Mouse (Mus musculus): ENCODE measurements at regions not wholly inside any gene's neighbourhood (a gene's known extent, or its start where the extent isn't known, plus 50 kb on each side); places are given as distances from the start of the nearest gene placed in this dataset.

GRCm38 (mm10) chr6:36058206-36058605 is 329.7 kb upstream of the Chrm2 start:
- peak; percentile 33 to 53 for DNase-seq

DNA sequence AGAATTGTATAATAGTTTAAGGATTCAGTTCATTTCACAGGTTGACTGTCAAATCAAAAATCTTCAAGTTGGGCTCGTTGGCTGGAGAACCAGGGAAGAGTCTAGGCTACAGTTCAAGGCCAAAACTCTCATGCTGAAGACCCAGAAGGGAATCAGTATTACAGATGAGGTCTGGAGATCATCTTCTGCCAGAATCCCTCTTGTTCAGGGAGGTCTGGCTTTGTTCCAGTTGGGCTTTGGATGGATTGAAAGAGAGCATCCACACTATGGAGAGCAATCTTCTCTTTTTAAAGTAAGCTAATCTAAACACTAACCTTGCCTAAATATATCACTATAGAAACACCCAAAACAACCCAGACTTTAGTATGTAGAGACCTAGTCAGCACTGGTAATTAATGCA is 327.5 kb upstream of the Chrm2 start:
- peak; percentile 63 to 70 for DNase-seq

- DNase-seq, result no peak
These were observed 323.0 kb upstream of the Chrm2 start for GRCm38 (mm10) chr6:36064919-36065318.

DNA sequence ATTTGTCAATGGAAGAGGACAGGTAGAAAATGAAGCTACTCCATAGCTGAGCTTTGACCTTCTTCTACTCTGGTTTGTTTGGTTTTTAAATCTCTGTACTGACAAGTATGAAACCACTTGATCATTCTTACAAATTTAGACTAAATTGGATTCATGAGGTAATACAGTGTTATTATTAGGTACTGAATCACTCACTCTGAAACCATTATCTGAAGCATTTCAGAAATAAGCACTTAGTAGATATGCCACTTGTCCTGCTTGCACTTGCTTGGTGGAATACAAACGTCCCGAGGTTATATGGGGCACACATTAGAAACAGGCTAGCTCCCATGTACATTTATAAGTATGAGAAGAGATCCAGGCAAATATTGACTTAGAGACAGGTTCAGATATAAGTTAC is 319.2 kb upstream of the Chrm2 start:
- DNase-seq, result no peak

DNA sequence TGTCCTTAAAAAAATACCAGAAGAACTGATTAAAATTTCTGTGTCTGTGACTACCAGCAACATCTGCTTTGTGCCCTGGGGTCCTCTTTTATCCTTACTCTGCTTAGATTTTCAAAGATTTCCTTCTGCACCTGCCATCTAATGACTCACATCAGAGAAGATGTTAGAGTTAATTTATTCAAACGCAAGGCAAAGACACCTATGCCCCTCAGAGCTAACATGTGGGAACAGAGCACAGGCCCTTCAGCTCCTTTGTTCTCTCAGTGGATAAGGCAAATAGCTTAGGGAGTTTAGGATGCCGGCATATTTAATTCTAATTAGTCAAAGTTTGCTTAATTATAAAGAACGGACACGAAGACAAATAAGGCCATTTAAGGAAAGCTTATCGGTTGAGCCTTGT is 308.3 kb upstream of the Chrm2 start:
- no peak for DNase-seq

- no peak for DNase-seq
These were observed 294.3 kb upstream of the Chrm2 start for GRCm38 (mm10) chr6:36093584-36093983.

DNA sequence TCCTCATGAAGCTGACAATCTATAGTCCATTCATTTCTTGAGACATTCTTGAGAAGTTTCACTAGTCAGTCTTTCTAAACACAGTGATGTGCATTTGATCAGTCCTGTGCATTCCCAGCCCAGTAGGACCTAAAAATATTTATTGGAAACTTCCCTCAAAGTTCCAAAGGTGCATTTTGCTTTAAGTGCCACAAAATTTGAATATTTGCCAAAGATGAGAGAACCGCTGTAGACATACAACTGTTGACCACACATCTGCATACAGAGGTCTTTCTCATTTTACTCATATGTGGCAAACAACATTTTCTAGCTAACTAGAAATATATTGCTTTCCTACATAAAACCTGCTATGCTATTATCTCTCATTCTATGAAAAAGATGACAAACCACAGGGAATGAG is 293.8 kb upstream of the Chrm2 start:
- DNase-seq, result no peak

DNA sequence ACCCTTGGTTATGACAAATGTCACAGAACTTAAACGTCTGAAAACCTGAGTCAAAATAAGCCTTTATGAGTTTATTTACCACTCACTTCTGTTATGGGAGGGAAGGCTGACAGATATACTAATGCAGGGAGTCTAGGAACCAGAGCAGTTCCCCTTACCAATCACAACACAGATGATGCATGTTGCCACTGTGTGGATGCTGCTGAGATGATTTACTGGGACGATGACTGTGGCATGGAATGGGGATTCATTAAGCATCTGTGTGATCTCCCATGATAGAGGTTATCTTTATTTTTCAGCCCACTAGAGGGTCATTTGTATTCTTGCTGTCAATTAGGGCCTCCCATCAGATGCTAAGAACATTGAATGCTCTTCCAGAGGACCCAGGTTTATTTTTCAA is 290.5 kb upstream of the Chrm2 start:
- DNase-seq, result no peak

- DNase-seq, result no peak
These were observed 289.7 kb upstream of the Chrm2 start for GRCm38 (mm10) chr6:36098179-36098578.

- no peak for DNase-seq
These were observed 279.1 kb upstream of the Chrm2 start for GRCm38 (mm10) chr6:36108830-36109229.

GRCm38 (mm10) chr6:36137223-36137622 is 250.7 kb upstream of the Chrm2 start:
- no peak for DNase-seq

GRCm38 (mm10) chr6:36147267-36147666 is 240.6 kb upstream of the Chrm2 start:
- peak; percentile 1 to 9 for DNase-seq

- no peak for DNase-seq
These were observed 213.4 kb upstream of the Chrm2 start for GRCm38 (mm10) chr6:36174514-36174913.

DNA sequence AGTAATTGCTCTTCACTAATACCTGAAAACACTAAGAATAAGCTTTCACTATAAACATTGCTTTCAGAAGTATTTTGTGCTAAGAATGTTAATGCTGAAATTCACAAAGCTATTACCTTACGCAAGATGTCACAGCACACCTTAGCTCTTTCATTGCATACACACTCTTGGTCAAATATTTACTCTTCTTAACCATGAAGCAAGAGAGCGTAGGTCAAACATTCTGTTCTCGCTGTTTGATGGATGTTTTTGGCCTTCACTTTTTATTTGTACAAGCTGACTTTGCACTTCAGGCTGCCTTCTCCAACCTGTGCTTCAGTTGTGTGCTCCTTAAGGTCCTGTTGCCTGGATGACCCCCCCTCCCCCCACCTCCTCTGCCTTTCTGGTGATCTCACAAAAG is 212.8 kb upstream of the Chrm2 start:
- no peak for DNase-seq

- no peak for DNase-seq
These were observed 208.0 kb upstream of the Chrm2 start for GRCm38 (mm10) chr6:36179895-36180294.

- DNase-seq, result no peak
These were observed 205.2 kb upstream of the Chrm2 start for GRCm38 (mm10) chr6:36182698-36183097.

DNA sequence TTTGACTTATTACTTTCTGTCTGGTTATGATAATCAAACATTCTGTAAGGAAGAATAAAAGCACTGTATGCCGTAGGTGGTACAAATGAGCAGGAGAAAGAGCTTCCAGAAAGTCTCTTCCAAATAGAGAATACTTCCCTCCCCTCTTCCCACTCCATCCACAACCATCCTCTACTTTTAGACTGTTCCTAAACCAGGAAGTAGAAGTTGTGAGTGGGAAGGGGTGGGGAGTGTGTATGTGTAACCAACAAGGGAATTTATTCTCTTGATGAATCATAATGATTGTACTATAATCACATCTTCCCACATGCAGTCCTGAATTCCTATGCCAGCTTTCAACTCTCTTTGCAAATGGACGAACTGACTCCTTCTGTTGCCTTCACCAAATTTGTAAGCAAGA is 181.2 kb upstream of the Chrm2 start:
- no peak for DNase-seq

DNA sequence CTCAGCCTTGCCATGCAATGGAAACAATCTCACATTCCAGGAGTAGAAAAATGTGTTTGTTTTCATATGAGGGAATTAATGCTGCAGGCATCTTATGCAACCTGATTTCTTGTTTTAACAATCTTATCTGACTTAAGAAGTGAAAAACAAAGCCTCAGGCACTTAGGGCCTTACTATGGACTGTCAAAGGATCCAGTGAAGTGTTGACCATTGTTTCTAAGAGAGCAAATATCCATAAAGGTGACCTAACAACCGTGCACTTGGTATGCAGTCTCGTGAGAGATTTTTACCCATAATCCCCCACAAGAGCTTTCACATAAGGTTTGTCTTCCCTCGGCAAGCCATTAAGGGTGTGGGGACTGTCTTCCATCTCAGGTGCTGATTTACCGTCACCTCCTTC is 166.6 kb upstream of the Chrm2 start:
- no peak for DNase-seq

DNA sequence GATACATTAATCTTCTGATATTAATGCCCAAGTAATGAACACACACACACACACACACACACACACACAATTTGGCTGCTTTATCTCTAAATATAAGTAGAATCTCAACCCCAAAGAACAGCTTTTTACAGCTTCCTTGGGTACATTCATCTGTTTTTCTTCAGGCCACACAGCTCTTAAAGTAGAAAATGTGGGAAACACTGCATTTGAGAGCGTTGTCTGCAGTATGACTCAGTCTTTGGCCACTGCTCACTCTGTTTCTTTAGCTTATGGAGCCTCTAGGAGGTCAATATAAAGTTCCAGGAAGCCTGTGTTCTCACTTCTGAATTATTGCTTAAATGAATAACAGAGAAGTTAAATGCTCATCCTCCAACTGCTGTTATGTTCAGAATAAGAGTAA is 153.4 kb upstream of the Chrm2 start:
- no peak for DNase-seq

GRCm38 (mm10) chr6:36247027-36247426 is 140.9 kb upstream of the Chrm2 start:
- no peak for DNase-seq

- DNase-seq, result peak; percentile 59 to 67
These were observed 139.7 kb upstream of the Chrm2 start for GRCm38 (mm10) chr6:36248219-36248618.

- DNase-seq, result peak; percentile 18 to 65
These were observed 138.8 kb upstream of the Chrm2 start for GRCm38 (mm10) chr6:36249047-36249446.

- DNase-seq, result peak in 1 of 2 experiments; percentile 8
These were observed 121.0 kb upstream of the Chrm2 start for GRCm38 (mm10) chr6:36266717-36267402.

DNA sequence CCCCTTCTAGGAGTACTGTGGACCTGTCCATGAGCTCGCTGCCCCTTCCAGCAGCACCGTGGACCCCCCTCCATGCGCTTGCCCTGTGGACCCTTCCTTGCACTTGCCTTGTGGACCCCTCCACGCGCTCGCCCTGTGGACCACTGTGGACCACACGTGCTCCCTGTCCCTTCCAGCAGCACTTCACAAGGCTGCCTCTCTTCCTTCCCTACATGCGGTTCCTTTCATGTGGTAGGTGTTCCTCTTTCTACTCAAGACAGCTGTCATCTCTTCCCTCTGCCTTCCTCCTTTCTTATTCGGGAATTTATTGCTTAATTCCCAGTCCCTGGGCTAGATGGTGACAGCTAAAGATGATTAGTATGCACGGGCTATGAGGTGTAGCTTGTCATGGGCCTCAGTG is 101.2 kb upstream of the Chrm2 start:
- DNase-seq, result no peak

- peak; percentile 81 to 82 for DNase-seq
These were observed 74.3 kb upstream of the Chrm2 start for GRCm38 (mm10) chr6:36313586-36313985.

Measured in cerebellum, postnatal 10 days (tissue).